Mouse (Mus musculus) intestine, embryonic 15.5 days (tissue): ENCODE measurements at regions not wholly inside any gene's neighbourhood (a gene's known extent, or its start where the extent isn't known, plus 50 kb on each side); places are given as distances from the start of the nearest gene placed in this dataset.
A peak's percentile ranks its signal among the peaks of the same experiment; 100 is the strongest.

Source experiments
- ATAC-seq: fragments of 200-750 bp; cut with Nextera tagmentation; 2 replicates; pipeline ENCODE4 v1.8.0; 2017; ENCODE audit warnings: moderate TSS enrichment, moderate library complexity
- H3K27ac ChIP-seq: fragments of 300-500 bp; sonication (generic); 2 replicates; pipeline ENCODE4 v1.5.1; 2015; ENCODE audit warnings: mild to moderate bottlenecking, inconsistent platforms
- H3K27me3 ChIP-seq: fragments of 300-500 bp; sonication (generic); replicated peaks from 2 replicates; pipeline ENCODE4 v1.6.1; 2015; ENCODE audit warnings: inconsistent platforms
- H3K36me3 ChIP-seq: fragments of 300-500 bp; sonication (generic); 2 replicates; pipeline ENCODE4 v1.6.1; 2015; ENCODE audit warnings: inconsistent platforms
- H3K4me1 ChIP-seq: fragments of 300-500 bp; sonication (generic); replicated peaks from 2 replicates; pipeline ENCODE4 v1.6.1; 2015; ENCODE audit warnings: inconsistent platforms
- H3K4me2 ChIP-seq: fragments of 300-500 bp; sonication (generic); replicated peaks from 2 replicates; pipeline ENCODE4 v1.6.1; 2015; ENCODE audit warnings: mild to moderate bottlenecking, inconsistent platforms
- H3K4me3 ChIP-seq: fragments of 300-500 bp; sonication (generic); replicated peaks from 2 replicates; pipeline ENCODE4 v1.5.1; 2015; ENCODE audit warnings: inconsistent platforms
- H3K9ac ChIP-seq: fragments of 300-500 bp; sonication (generic); 2 replicates; pipeline ENCODE4 v1.6.1; 2015; ENCODE audit warnings: inconsistent platforms
- H3K9me3 ChIP-seq: fragments of 300-500 bp; sonication (generic); 2 replicates; pipeline ENCODE4 v1.6.1; 2016; ENCODE audit warnings: inconsistent platforms
- WGBS: fragments of 180-500 bp; shearing (Covaris S2); methylation state at CpG from one replicate; pipeline ENCODE4 v1.1.7; 2015; 5-methylcytosine and 5-hydroxymethylcytosine counted together

DNA sequence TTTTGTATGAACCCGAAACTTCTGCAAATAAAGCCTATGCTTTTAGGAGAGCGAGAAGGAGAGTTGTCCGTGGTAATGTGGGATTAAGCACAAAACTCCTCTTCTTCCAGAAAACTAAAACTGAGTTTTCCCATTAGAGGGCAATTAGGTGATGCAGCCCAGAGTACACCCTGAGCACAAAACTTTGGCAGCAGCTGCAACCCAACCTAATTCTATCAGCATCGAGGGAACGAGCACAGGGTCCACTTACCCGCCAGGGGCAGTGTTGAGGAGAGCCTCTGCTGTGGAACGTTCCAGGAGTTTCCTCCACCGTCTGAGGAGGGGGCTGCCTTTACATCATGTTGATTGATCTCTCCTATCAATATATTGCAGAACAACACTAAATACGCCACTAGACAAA lies 285.7 kb downstream of the Gm826 start:
- no peaks in the 10 kb centered on the region for H3K36me3 ChIP-seq
- H3K4me2 ChIP-seq = no peak overlapping the region
- no peak overlapping the region for H3K4me3 ChIP-seq
- H3K27me3 ChIP-seq = no peaks in the 10 kb centered on the region
- no peak overlapping the region for H3K27ac ChIP-seq
- no peak overlapping the region for H3K9ac ChIP-seq
- no peaks in the 10 kb centered on the region for H3K9me3 ChIP-seq
- no peak for ATAC-seq
- WGBS = 82% methylated on average over 9 of the region's 9 CpGs
- H3K4me1 ChIP-seq = no peaks in the 10 kb centered on the region

GRCm38 (mm10) chr2:160046881-160047543 lies 286.9 kb downstream of the Gm826 start:
- WGBS = 24% methylated on average over 7 of the region's 7 CpGs

GRCm38 (mm10) chr2:160044591-160044990 lies 289.4 kb downstream of the Gm826 start:
- H3K4me1 ChIP-seq = no peaks in the 10 kb centered on the region
- WGBS = 74% methylated on average over 4 of the region's 4 CpGs
- no peak overlapping the region for H3K4me3 ChIP-seq
- H3K9ac ChIP-seq = no peak overlapping the region
- H3K9me3 ChIP-seq = no peaks in the 10 kb centered on the region
- no peaks in the 10 kb centered on the region for H3K36me3 ChIP-seq
- no peak overlapping the region for H3K4me2 ChIP-seq
- no peak overlapping the region for H3K27ac ChIP-seq
- ATAC-seq = no peak
- H3K27me3 ChIP-seq = no peaks in the 10 kb centered on the region

More at GRCm38 (mm10) chr2:160046881-160047543, 286.9 kb downstream of the Gm826 start:
- H3K9ac ChIP-seq = no peak overlapping the region
- no peak overlapping the region for H3K4me3 ChIP-seq
- ATAC-seq = no peak
- no peak overlapping the region for H3K4me2 ChIP-seq
- no peaks in the 10 kb centered on the region for H3K9me3 ChIP-seq
- no peaks in the 10 kb centered on the region for H3K4me1 ChIP-seq
- H3K27ac ChIP-seq = no peak overlapping the region
- H3K27me3 ChIP-seq = no peaks in the 10 kb centered on the region
- no peaks in the 10 kb centered on the region for H3K36me3 ChIP-seq

DNA sequence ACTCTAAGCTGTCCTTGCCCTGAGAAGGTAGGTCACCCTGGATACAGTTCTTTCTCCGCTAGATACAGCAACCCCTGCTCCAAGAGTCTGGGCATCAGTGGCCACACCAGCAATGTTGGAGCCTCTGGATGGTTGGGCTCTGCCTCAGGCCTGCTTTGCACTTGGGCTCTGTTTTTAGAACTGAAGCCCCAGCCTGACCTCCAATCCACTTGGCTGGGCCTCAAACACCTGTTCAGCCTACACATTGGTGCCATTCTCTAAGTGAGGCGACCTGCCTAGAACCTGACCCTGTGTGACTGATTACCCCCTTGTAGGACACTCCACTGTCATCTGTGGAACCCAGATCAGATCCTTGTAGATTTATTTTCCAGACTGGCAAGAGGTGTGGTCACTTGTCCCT lies 289.8 kb downstream of the Gm826 start:
- Histone ChIP-seq H3K4me3 (no peak overlapping the region), H3K27ac (no peak overlapping the region), H3K36me3 (no peaks in the 10 kb centered on the region), H3K4me2 (no peak overlapping the region), H3K27me3 (no peaks in the 10 kb centered on the region), H3K9me3 (no peaks in the 10 kb centered on the region), H3K4me1 (no peaks in the 10 kb centered on the region), H3K9ac (no peak overlapping the region)
- ATAC-seq = no peak
- WGBS = 81% methylated on average over 2 of the region's 2 CpGs

- WGBS = 83% methylated on average over 1 of the region's 1 CpGs
These were observed 304.5 kb downstream of the Gm826 start for GRCm38 (mm10) chr2:160029432-160029831.

DNA sequence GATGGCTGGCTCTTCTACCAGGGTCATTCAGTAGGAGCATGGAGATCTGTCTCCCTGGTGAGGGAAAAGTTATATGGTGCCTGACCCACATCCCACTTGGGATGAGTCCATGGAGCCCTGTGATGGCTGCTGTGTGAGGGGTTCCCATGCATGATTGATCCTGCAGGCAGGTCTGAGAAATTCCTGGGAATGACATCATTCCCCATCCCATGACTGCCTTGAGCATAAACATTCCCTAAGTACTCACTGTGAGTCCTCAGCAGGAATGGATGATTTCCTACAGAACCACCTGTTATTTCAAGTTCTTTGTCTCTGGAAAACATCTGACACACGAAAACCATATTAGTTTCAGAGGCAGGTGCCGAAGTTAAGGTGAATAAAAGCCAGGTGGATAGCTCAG lies 305.5 kb downstream of the Gm826 start:
- H3K27me3 ChIP-seq = no peaks in the 10 kb centered on the region
- no peak overlapping the region for H3K27ac ChIP-seq
- no peaks in the 10 kb centered on the region for H3K36me3 ChIP-seq
- no peak overlapping the region for H3K9ac ChIP-seq
- no peak overlapping the region for H3K4me2 ChIP-seq
- no peak overlapping the region for H3K4me3 ChIP-seq
- WGBS = 69% methylated on average over 2 of the region's 2 CpGs
- no peaks in the 10 kb centered on the region for H3K9me3 ChIP-seq
- H3K4me1 ChIP-seq = no peaks in the 10 kb centered on the region
- ATAC-seq = no peak

More at GRCm38 (mm10) chr2:160029432-160029831, 304.5 kb downstream of the Gm826 start:
- Histone ChIP-seq H3K27me3 (no peaks in the 10 kb centered on the region), H3K36me3 (no peaks in the 10 kb centered on the region), H3K27ac (no peak overlapping the region), H3K4me3 (no peak overlapping the region), H3K4me2 (no peak overlapping the region), H3K4me1 (no peaks in the 10 kb centered on the region), H3K9me3 (no peaks in the 10 kb centered on the region), H3K9ac (no peak overlapping the region)
- ATAC-seq = no peak

GRCm38 (mm10) chr2:160025911-160026310 lies 308.1 kb downstream of the Gm826 start:
- no peak overlapping the region for H3K4me3 ChIP-seq
- H3K9me3 ChIP-seq = no peaks in the 10 kb centered on the region
- ATAC-seq = no peak
- no peaks in the 10 kb centered on the region for H3K27me3 ChIP-seq
- no peaks in the 10 kb centered on the region for H3K4me1 ChIP-seq
- H3K9ac ChIP-seq = no peak overlapping the region
- no peaks in the 10 kb centered on the region for H3K36me3 ChIP-seq
- H3K27ac ChIP-seq = no peak overlapping the region
- 50% methylated on average over 3 of the region's 3 CpGs for WGBS
- H3K4me2 ChIP-seq = no peak overlapping the region

DNA sequence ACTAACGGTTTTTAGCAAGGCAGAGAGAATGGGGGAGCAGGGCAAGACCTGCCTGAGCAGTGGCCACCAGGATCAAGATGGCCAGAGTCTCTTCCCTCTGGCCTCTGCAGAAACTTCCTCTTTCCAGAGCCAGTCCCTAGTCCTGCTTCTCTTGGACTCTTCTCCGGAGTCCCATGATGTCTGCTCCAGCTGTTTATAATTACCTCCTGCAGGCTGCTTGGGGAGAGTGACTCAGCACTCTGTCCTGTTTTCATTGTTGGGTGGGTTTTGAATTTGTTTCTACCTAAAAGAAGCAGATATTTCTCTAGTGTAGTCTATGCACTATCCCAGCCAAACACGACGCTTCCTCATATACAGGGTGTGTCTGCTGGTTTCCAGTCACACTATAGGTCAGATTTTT lies 312.4 kb downstream of the Gm826 start:
- no peak overlapping the region for H3K4me3 ChIP-seq
- H3K36me3 ChIP-seq = no peaks in the 10 kb centered on the region
- H3K4me1 ChIP-seq = peaks cover 3% of the 10 kb centered on the region; the same call in 1 of the 2 replicates
- WGBS = 75% methylated on average over 4 of the region's 4 CpGs
- H3K4me2 ChIP-seq = no peak overlapping the region
- no peaks in the 10 kb centered on the region for H3K9me3 ChIP-seq
- no peaks in the 10 kb centered on the region for H3K27me3 ChIP-seq
- no peak overlapping the region for H3K27ac ChIP-seq
- H3K9ac ChIP-seq = no peak overlapping the region
- ATAC-seq = no peak

GRCm38 (mm10) chr2:160020876-160021275 lies 313.1 kb downstream of the Gm826 start:
- Histone ChIP-seq H3K27ac (no peak overlapping the region), H3K9me3 (no peaks in the 10 kb centered on the region), H3K27me3 (no peaks in the 10 kb centered on the region), H3K9ac (no peak overlapping the region), H3K4me2 (no peak overlapping the region), H3K4me1 (peaks cover 3% of the 10 kb centered on the region; the same call in 1 of the 2 replicates), H3K36me3 (no peaks in the 10 kb centered on the region), H3K4me3 (no peak overlapping the region)
- 90% methylated on average over 2 of the region's 2 CpGs for WGBS
- no peak for ATAC-seq

GRCm38 (mm10) chr2:160017020-160017812 lies 316.7 kb downstream of the Gm826 start:
- Histone ChIP-seq H3K4me1 (peaks cover 3% of the 10 kb centered on the region; the same call in 1 of the 2 replicates), H3K36me3 (no peaks in the 10 kb centered on the region), H3K4me2 (no peak overlapping the region), H3K27ac (no peak overlapping the region), H3K9ac (no peak overlapping the region), H3K27me3 (no peaks in the 10 kb centered on the region), H3K4me3 (no peak overlapping the region), H3K9me3 (no peaks in the 10 kb centered on the region)
- ATAC-seq = no peak
- WGBS = 45% methylated on average over 5 of the region's 5 CpGs

- no peak for ATAC-seq
- no peak overlapping the region for H3K4me2 ChIP-seq
- H3K9me3 ChIP-seq = no peaks in the 10 kb centered on the region
- no peak overlapping the region for H3K4me3 ChIP-seq
- H3K27me3 ChIP-seq = no peaks in the 10 kb centered on the region
- no peak overlapping the region for H3K9ac ChIP-seq
- H3K36me3 ChIP-seq = no peaks in the 10 kb centered on the region
- WGBS = 84% methylated on average over 6 of the region's 6 CpGs
- H3K4me1 ChIP-seq = no peaks in the 10 kb centered on the region
- H3K27ac ChIP-seq = no peak overlapping the region
These were observed 322.5 kb downstream of the Gm826 start for GRCm38 (mm10) chr2:160011421-160011820.

DNA sequence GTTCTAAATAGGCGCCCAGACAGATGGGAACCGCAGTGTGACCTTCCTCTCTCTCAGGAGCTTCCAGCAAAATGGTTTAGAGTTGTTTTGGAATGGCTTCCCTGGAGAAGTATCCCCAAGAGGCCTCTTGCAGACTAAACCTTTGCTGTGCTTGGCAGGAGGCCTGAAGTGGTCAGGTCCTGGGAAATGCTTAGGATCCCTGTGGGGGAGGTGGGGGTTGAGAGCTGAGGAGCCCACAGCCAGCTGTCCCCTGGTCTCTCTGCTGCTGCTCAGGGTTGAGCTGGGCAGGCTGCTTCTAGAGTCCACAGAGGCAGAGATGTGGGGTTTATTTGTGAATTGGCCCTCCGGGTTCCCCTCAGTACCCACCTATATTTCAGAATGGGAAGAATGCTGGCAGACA lies 331.3 kb downstream of the Gm826 start:
- Histone ChIP-seq H3K4me3 (no peak overlapping the region), H3K9ac (no peak overlapping the region), H3K27ac (no peak overlapping the region), H3K36me3 (no peaks in the 10 kb centered on the region), H3K9me3 (no peaks in the 10 kb centered on the region), H3K27me3 (no peaks in the 10 kb centered on the region), H3K4me2 (no peak overlapping the region), H3K4me1 (no peaks in the 10 kb centered on the region; the same call in 1 of the 2 replicates)
- ATAC-seq = peak; percentile 59
- 31% methylated on average over 3 of the region's 3 CpGs for WGBS

GRCm38 (mm10) chr2:160000449-160000848 lies 333.5 kb downstream of the Gm826 start:
- Histone ChIP-seq H3K36me3 (no peaks in the 10 kb centered on the region), H3K27ac (no peak overlapping the region), H3K4me1 (no peaks in the 10 kb centered on the region; the same call in 1 of the 2 replicates), H3K4me2 (no peak overlapping the region), H3K27me3 (no peaks in the 10 kb centered on the region), H3K4me3 (no peak overlapping the region), H3K9ac (no peak overlapping the region), H3K9me3 (no peaks in the 10 kb centered on the region)
- WGBS = 75% methylated on average over 4 of the region's 4 CpGs
- ATAC-seq = no peak
